Comparison of ENCODE assay signal across 13 mouse cellular contexts in the genomic region with DNA sequence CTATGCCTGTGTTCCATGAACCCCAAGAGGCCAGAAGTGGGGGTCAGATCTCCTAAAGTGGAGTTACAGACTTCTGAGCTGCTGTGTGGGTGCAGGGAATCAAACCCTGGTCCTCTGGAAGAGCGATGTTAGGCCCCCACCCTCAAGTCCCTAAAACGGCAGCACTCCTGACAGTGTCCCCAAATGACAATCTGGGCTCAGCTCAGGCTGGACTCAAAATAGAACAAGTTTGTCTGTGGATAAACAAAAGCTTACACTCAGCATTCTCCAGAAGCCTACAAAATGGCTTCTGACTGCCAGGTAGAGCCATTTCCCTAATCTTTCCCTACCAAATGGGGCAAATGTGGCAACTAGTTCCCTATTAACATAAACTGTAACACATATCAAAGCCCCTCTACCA. TPM values are rescaled to one million over a fixed set of nuclear protein-coding genes. Genes with fewer than 3 reads are reported as not detected.
A peak's percentile ranks its signal among the peaks of the same experiment; 100 is the strongest.
DNase-seq lines count a peak whose midpoint lies in the region; ATAC-seq and TF ChIP-seq lines count a peak whose summit lies in the region.
"Had no signal": no experiment of that assay in that cellular context is flagged by ENCODE, and none has a peak within 500 bp of the region (broad histone marks: within the 10 kb centered on the region; RNA-seq: fewer than 3 reads in every experiment).

No protein-coding gene starts in this region.

- ATAC-seq in kidney, embryonic 15.5 days (replicated peaks; ENCODE audit: low FRiP score) = no peak
- no peak for ATAC-seq in activated CD4-positive, CD25-positive, alpha-beta regulatory T cell, adult 4 months

- no peak overlapping the region for H3K4me2 ChIP-seq in kidney, embryonic 15.5 days

- 86% methylated on average over 2 of the region's 2 CpGs for WGBS in kidney, embryonic 15.5 days
- WGBS in small intestine, adult 2 months = 78% methylated on average over 2 of the region's 2 CpGs

- no peak overlapping the region for H3K9ac ChIP-seq in kidney, embryonic 15.5 days

- no peak for TF ChIP-seq CTCF in embryonic fibroblast, embryonic 13.5 days (IDR thresholded peaks at IDR 0.05; ENCODE audit: borderline replicate concordance, insufficient read depth, low read length)
- no peak for TF ChIP-seq CTCF in small intestine, adult 2 months (IDR thresholded peaks at IDR 0.05; ENCODE audit: extremely low read depth, insufficient read length, insufficient replicate concordance, low read depth, low read length)

- DNase-seq in heart, adult 11 months = peak; percentile 90
- DNase-seq in heart, postnatal 36 days = no peak
- no peak for DNase-seq in kidney, postnatal 25 days
- no peak for DNase-seq in spleen, postnatal 4 days (ENCODE audit: low spot score in 2 of 2)
- DNase-seq: cerebellum, postnatal 36 days; kidney, postnatal 10 days; lung, postnatal 14 days had no signal

- H3K36me3 ChIP-seq in kidney, embryonic 15.5 days = no peaks in the 10 kb centered on the region
- no peaks in the 10 kb centered on the region for H3K36me3 ChIP-seq in small intestine, adult 2 months (ENCODE audit: control insufficient read depth, insufficient read depth, low read length)
- H3K36me3 ChIP-seq: G1E; liver, embryonic 12.5 days had no signal

- H3K9me3 ChIP-seq in kidney, embryonic 15.5 days (replicated peaks) = no peaks in the 10 kb centered on the region
- H3K9me3 ChIP-seq: G1E; liver, embryonic 12.5 days had no signal

- no peaks in the 10 kb centered on the region for H3K27me3 ChIP-seq in kidney, embryonic 15.5 days
- H3K27me3 ChIP-seq in small intestine, adult 2 months (ENCODE audit: control insufficient read depth, insufficient read depth, low read length) = no peaks in the 10 kb centered on the region

- peak overlapping the region; percentile 91 for H3K27ac ChIP-seq in kidney, embryonic 15.5 days
- peak overlapping the region; percentile 86; the same call in 1 of the 2 replicates for H3K27ac ChIP-seq in embryonic fibroblast, embryonic 13.5 days (ENCODE audit: insufficient read depth, low read length)
- H3K27ac ChIP-seq in small intestine, adult 2 months (ENCODE audit: insufficient read depth, low read depth, low read length) = peak overlapping the region; percentile 70
- H3K27ac ChIP-seq: liver, embryonic 12.5 days had no signal

- intact Hi-C loops in heart, postnatal 36 days (cut with DNase I) = loop anchor here (2.0 kb wide), 1 partner anchor 24 kb away; no protein-coding TSS in a partner anchor

- no peak for TF ChIP-seq POLR2A in embryonic fibroblast, embryonic 13.5 days (IDR thresholded peaks at IDR 0.05; ENCODE audit: low read depth, low read length)
- TF ChIP-seq POLR2A in small intestine, adult 2 months (IDR thresholded peaks at IDR 0.05; ENCODE audit: low read depth, low read length) = no peak

- H3K4me3 ChIP-seq in kidney, embryonic 15.5 days (replicated peaks) = no peak overlapping the region
- H3K4me3 ChIP-seq in embryonic fibroblast, embryonic 13.5 days (ENCODE audit: insufficient read depth, low read length) = no peak overlapping the region
- no peak overlapping the region for H3K4me3 ChIP-seq in small intestine, adult 2 months (ENCODE audit: low read depth, low read length)

- H3K4me1 ChIP-seq in kidney, embryonic 15.5 days = peaks cover 35% of the 10 kb centered on the region
- peaks cover 18% of the 10 kb centered on the region for H3K4me1 ChIP-seq in embryonic fibroblast, embryonic 13.5 days (ENCODE audit: control insufficient read depth, insufficient read depth, low read length)
- H3K4me1 ChIP-seq in small intestine, adult 2 months (ENCODE audit: control insufficient read depth, insufficient read depth, insufficient read length, low read length) = peaks cover 30% of the 10 kb centered on the region

RNA-seq across cellular contexts. Expression of a gene that starts 13.4 kb away (rescaled TPM):
- total RNA-seq in heart, postnatal 36 days (2021) = 10 to 100 TPM; 62.2 to 67.6 TPM
- polyA plus RNA-seq in kidney, embryonic 15.5 days (2015; fragmentation: Nextera tagmentation; extraction: Ambion mirVana) = 4.0 and 6.3 TPM in 2 replicates
- polyA plus RNA-seq in embryonic fibroblast, embryonic 13.5 days (2011; ENCODE audit: insufficient read length, low read depth, missing spikeins) = 18.9 and 26.4 TPM in 2 replicates
- polyA plus RNA-seq in small intestine, adult 2 months (2012; rRNA removed) = 6.4 and 8.2 TPM in 2 replicates
- polyA plus RNA-seq in activated CD4-positive, CD25-positive, alpha-beta regulatory T cell, adult 4 months (2017; shearing (Covaris generic)) = 1 to 10 TPM; 3.2 to 3.5 TPM
- polyA plus RNA-seq: G1E had no signal

RNA-seq across cellular contexts. Expression of a gene that starts 38.3 kb away (rescaled TPM):
- 10 to 100 TPM; 59.4 to 60.0 TPM for total RNA-seq in heart, postnatal 36 days (2021)
- polyA plus RNA-seq in kidney, embryonic 15.5 days (2015; fragmentation: Nextera tagmentation; extraction: Ambion mirVana) = 177 and 231 TPM in 2 replicates
- 155 and 327 TPM in 2 replicates for polyA plus RNA-seq in embryonic fibroblast, embryonic 13.5 days (2011; ENCODE audit: insufficient read length, low read depth, missing spikeins)
- polyA plus RNA-seq in small intestine, adult 2 months (2012; rRNA removed) = 157 and 174 TPM in 2 replicates
- polyA plus RNA-seq in activated CD4-positive, CD25-positive, alpha-beta regulatory T cell, adult 4 months (2017; shearing (Covaris generic)) = 100 to 1,000 TPM; 115 to 149 TPM

RNA-seq across cellular contexts. Expression of a gene that starts 42.5 kb away (rescaled TPM):
- 100 to 1,000 TPM; 151 to 156 TPM for total RNA-seq in heart, postnatal 36 days (2021)
- 51.2 and 54.4 TPM in 2 replicates for polyA plus RNA-seq in kidney, embryonic 15.5 days (2015; fragmentation: Nextera tagmentation; extraction: Ambion mirVana)
- polyA plus RNA-seq in embryonic fibroblast, embryonic 13.5 days (2011; ENCODE audit: insufficient read length, low read depth, missing spikeins) = 109 and 118 TPM in 2 replicates
- polyA plus RNA-seq in small intestine, adult 2 months (2012; rRNA removed) = 119 and 327 TPM in 2 replicates
- polyA plus RNA-seq in activated CD4-positive, CD25-positive, alpha-beta regulatory T cell, adult 4 months (2017; shearing (Covaris generic)) = 10 to 100 TPM; 62.9 to 76.7 TPM

RNA-seq across cellular contexts. Expression of a gene that starts 58.9 kb away (rescaled TPM):
- 10 to 100 TPM; 42.9 to 46.2 TPM for total RNA-seq in heart, postnatal 36 days (2021)
- polyA plus RNA-seq in kidney, embryonic 15.5 days (2015; fragmentation: Nextera tagmentation; extraction: Ambion mirVana) = 47.3 and 58.4 TPM in 2 replicates
- polyA plus RNA-seq in embryonic fibroblast, embryonic 13.5 days (2011; ENCODE audit: insufficient read length, low read depth, missing spikeins) = 36.7 and 37.5 TPM in 2 replicates
- 10.9 and 21.3 TPM in 2 replicates for polyA plus RNA-seq in small intestine, adult 2 months (2012; rRNA removed)
- 10 to 100 TPM; 67.4 to 73.6 TPM for polyA plus RNA-seq in activated CD4-positive, CD25-positive, alpha-beta regulatory T cell, adult 4 months (2017; shearing (Covaris generic))
